Mouse (Mus musculus) kidney, adult 11 months (tissue): ENCODE measurements around the gene Hspa8.
"Not testable (repeated sequence)": the region's sequence is repeated elsewhere in the genome, so short reads cannot be mapped to it uniquely, and the experiment has no call there.

Experiments
- DNase-seq: peaks from one replicate; pipeline ENCODE4 v3.0.0; 2022

Hspa8 gene

DNA sequence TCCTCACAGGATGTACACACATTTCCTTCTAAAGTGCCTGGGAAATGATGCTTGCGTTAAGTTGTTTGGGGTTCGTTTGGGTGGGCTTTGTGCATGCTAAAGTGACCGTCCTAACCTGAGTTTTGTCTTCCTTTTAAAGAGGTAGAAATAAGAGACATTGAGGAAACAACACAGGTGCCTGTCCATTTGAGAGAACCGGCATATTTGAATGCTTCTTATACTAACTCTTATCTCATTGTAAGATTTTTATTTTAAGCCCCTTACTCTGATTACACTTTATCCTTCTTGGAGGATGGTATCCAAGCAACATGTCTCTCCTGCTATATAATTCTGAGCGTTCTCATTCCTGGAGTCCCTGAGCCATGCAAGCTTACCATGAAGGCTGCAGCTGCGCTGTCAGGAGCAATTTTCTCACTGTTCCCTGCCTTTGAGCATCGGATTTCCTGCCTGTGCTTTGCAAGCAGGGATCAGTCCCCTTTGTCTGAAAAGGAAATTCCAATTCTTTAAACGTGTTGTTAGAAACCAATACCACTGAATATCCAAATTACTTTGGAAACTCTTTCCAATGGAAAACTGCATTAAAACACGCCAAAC lies 16.3 kb upstream of the Hspa8 start:
- no peak for DNase-seq

DNA sequence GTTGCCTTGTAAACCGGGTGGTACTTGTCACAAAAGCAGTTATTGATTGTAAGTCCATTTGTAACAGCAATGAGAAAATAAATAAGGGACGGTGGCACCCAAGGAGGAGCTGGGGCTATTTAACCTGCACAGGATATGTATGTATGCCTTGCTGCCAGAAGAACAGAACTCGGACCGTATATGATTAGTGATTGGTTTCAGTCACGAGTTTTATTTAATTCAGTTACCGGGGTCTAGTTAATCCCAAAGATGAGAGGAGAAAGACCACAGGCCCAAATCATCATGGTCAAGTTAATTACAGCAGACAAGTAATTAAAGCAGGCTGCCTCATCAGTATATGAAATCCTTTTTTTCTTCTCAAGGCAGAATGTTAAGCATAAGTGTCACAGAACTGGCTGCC lies 15.3 kb upstream of the Hspa8 start:
- DNase-seq: no peak

DNA sequence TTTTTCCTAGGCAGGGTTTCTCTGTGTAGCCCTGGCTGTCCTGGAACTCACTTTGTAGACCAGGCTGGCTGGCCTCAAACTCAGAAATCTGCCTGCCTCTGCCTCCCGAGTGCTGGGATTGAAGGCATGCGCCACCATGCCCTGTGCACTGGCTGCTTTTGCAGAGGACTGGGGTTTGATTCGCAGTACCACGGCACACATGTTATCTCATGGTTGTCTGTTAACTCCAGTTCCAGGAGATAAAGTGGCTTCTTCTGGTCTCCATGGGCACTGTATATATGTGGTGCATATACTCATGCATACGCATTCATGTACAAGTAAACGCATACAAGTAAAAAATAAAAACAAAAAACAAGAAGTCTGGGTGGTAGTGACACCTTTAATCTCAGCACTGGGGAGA lies 14.0 kb upstream of the Hspa8 start:
- not testable (repeated sequence) for DNase-seq

DNA sequence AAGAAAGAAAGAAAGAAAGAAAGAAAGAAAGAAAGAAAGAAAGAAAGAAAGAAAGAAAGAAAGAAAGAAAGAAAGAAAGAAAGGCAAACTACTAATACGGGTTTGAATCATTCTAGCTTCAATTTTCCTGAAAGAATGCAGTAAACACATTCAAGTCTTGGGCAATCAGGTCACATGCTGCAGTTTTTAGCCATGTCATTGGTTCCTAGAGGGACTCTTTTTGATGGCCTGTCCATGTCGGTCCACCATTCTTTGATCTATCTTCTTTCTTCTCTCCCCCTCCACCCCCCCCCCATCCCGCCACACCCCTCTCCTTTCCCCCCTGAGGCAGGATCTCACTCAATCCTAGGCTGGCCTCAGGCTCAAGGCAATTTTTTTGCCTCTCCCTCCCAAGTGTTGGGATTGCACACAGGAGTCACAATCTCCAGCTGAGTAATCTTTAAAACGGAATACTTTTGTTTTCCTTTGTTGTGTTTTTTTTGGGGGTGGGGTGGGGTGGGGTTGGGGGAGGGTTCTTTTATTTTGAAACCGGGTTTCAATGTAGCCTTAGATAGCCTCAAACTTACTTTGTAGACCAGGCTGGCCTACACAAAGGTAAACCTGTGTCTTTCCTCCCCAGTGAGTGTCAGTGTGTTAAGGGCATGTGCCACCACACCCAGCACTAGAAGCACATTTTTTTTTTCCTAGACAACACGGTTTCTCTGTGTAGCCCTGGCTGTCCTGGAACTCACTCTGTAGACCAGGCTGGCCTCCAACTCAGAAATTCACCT lies 8.7 kb upstream of the Hspa8 start:
- DNase-seq: no peak

DNA sequence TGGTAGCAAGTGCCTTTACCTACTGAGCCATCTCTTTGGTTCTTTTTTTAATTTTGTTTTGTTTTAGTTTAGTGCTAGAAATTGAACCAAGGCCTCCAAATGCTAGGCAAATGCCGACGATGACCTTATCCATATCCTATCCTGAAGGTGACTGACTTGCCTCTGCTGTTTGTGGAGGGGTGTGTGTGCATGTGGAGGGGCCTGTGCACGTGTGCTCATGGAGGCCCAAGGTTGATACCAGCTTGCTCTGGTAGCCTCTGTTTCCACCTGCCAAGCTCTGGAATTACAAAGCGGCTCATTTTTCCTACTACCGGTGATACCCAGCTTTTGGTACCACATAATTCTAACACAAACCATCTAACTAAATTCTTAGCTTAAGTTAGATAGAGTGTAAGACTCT lies 7.2 kb upstream of the Hspa8 start:
- DNase-seq: no peak

DNA sequence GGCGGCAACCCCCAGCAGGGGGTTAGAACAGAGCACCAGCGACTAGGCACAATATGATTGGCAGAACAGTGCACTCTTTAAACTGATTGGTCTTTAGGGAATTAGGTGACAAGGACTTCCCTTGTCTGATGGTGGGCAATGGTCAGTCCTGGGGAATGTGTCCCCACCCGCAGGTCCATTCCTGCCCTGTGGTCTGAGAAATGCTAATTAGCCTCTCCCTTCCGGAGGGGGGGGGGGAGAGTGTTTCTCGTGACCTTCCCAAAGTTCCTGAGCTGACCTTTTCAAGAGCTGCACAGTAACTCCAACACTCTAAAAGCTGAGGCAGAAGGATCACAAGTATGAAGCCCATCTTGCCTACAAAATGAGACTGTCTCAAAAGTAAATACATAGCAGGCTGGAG lies 6.5 kb upstream of the Hspa8 start:
- no peak for DNase-seq

DNA sequence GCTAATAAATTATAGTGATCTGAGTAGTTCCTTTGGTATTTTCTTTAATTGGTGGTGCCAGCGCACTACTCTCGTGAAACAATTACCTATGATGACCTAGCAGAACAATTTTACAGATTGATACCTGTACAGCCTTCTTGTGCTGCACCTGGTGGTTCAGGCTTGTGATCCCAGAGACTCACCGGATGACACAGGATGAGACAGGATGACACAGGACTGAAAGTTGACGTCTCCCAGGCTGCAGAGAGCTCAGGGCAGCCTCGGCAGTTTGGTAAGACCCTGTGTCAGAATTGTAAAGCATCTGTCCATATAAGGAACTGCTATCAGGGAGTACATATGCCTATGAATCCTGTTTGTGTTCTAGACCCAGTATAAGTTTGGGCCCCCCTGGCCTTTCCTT lies 5.9 kb upstream of the Hspa8 start:
- DNase-seq: no peak

DNA sequence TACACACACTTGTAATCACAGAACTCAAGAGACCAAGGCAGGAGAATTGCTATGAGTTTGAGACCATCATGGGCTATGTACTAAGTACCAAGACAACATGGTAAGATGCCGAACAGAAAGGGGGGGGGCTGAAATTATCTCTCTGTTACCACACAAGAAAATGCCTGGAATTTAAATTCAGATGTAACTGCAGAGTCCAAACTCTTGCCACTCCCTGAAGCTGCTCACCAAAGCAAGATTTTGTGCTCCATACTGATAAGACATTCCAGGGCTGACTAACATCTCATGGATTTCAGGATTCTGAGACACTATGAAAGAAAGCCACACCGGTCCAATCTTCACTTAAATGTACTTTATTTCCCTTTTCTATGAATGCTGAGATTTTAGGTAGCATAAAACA lies 5.2 kb upstream of the Hspa8 start:
- DNase-seq: no peak

DNA sequence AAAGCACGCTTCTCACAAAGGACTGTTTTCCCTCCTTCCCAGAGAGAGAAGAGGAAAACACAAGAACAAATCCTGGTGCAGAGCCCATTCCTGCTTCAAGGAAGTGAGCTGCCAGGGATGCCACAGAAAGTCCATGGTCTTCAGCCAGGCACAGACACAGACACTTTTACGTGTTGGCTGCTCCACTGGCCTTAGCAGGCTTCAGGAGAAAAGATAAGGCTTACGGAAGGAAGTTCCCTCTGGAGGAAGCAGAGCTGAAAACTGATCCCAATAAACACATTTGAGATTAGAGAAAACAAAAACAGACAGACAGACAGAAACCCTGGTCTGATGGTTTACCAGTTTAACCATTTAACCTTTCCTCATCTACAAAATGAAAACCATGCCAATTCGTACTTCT lies 4.7 kb upstream of the Hspa8 start:
- no peak for DNase-seq

DNA sequence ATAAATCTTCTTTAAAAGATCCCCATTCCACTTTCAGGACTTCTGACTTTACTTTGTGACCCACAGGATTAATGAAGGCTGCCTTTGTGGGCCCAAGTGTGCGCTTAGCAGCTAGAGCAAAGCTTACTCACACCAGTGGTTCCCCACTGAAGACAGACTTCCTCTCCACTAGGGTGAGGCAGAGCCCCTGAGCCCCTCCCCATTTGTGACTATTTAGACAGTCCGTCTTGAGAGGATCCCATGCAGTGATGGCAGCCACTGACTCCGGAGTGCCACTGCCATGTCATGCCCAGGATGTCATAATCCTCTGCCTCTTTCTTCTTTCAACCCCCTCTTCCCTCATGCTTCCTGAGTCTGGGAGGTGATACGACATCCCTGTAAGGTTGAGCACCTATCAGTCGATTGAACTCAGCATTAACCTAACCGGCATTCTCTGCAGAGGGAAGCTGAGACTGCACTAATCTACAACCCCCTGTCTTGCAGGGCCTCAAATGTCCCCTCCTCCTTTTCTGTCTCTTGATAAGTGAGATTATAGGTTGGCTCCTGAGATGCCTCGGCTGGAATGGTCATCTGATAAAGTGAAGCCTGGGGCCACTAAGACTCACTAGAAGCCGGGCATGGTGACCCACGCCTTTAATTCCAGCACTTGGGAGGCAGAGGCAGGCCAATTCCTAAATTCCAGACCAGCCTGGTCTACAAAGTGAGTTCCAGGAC lies 2.4 kb upstream of the Hspa8 start:
- no peak for DNase-seq

DNA sequence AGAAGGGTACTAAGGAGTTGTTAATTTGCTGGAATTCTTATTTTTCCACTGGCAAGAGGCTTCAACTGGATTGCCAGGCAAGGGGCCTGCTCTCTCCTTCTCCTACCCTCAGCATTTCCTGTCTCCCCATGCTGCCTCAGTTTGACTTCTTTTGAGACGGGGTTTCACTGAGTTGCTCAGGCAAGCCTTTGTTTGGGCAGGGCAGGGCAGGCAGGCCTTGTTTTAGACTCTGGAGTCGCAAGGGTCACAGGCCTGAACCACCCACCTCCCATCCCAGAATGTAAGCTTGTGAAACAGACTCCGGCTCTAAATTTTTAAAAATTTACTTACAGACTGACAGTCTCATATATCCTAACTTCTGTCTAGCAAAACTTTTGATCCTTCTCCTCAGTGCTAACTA lies 1.7 kb upstream of the Hspa8 start:
- no peak for DNase-seq

DNA sequence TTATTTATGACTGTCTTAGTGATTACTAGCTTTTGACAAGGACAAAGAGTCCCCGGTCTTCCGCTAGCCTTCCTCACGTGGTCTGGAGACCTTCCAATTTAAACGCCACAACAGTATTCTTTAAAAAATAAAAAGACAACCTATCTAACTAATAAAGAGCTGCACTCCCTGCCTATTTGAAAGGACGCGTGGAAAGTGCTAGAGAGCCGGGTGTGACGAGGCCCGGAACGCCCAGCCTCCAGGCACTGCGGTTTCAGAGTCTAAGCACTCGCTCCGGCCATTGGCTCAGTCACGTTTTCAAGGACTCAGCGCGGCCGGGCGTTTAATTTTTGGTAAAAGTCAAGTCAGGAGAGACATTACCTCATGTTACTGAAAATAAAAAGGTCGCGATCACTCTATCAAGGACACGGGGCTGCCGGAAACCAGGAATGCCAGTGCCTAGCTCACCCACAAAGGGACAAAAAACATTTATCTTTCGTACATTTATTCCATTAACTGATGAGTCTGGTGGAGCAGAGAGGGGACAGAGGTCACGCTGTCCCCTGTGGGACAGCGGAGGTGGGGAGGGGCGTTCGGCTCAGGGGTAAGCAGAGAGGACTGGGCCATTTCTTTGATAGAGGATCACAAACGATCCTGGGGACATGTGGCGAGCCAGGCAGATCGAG lies 815 bp upstream of the Hspa8 start:
- DNase-seq: peak; percentile 90

DNA sequence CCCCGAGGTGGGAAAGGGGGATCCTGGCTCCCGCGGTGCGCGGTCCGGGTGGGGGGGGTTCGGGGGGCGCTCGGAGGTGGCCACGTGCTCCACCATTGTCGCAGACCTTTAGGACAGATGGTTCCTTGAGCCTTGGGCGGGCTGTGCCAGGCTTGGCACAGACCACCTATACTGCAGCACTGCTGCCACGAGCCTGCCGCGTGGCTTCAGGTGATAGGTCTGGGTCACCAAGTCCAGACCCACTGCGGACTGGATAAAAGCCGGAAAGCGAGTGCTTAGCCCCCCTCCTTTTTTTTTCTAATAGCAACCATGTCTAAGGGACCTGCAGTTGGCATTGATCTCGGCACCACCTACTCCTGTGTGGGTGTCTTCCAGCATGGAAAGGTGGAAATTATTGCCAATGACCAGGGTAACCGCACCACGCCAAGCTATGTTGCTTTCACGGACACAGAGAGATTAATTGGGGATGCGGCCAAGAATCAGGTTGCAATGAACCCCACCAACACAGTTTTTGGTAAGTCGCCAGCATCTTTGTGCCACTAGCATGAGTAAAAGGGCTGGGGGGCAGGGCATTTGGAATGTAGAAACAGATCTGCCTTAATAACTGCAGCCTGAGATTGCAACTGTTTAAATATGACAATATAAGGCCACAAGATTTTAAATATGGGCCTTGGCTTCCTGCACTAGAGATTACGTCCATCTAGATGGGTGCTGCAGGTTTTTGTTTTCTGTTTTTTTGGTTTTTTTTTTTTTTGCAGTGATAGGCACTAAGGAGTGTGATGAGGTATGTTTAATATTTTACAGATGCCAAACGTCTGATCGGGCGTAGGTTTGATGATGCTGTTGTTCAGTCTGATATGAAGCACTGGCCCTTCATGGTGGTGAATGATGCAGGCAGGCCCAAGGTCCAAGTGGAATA lies 1.1 kb downstream of the Hspa8 start:
- peak; percentile 52 for DNase-seq

DNA sequence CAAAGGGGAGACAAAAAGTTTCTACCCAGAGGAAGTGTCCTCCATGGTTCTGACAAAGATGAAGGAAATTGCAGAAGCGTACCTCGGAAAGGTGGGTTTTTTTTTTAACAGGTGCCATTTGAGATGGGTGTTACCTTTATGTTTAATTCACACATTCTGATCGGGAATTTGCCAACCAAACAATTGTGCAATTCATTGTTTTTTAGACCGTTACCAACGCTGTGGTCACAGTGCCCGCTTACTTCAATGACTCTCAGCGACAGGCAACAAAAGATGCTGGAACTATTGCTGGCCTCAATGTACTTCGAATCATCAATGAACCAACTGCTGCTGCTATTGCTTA lies 1.7 kb downstream of the Hspa8 start:
- DNase-seq: not testable (repeated sequence)

DNA sequence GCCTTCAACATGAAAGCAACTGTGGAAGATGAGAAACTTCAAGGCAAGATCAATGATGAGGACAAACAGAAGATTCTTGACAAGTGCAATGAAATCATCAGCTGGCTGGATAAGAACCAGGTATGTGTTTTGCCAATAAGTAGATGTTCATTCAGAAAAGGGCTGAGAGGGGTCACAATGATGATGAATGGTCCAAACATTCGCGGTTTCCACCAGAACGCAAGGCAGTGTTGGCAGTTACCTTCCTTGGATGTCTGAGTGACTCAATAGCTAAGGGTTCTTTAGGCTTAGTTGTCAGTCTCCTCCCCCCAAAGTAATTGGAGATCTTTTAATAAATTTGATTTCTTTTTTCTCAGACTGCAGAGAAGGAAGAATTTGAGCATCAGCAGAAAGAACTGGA lies 3.8 kb downstream of the Hspa8 start:
- DNase-seq: not testable (repeated sequence)

DNA sequence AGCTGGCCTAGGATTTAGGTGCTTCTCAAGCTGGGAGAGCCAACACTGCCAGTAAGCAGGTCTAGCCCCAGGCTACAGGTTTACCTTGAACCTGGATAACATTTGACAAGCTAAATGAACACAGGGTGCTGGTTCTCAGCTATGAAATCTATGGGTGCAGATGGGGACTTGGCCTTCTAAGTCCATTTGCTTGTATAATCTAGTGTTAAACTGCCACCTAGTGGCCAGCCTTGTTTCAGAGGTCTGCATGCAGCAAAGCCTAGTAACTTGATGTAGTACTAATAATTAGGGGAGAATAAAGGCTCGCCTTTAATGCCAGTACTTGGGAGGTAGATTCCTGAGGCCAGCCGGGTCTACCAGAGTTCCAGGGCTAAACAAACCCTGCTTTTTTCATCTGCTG lies 4.5 kb downstream of the Hspa8 start:
- DNase-seq: peak; percentile 78

DNA sequence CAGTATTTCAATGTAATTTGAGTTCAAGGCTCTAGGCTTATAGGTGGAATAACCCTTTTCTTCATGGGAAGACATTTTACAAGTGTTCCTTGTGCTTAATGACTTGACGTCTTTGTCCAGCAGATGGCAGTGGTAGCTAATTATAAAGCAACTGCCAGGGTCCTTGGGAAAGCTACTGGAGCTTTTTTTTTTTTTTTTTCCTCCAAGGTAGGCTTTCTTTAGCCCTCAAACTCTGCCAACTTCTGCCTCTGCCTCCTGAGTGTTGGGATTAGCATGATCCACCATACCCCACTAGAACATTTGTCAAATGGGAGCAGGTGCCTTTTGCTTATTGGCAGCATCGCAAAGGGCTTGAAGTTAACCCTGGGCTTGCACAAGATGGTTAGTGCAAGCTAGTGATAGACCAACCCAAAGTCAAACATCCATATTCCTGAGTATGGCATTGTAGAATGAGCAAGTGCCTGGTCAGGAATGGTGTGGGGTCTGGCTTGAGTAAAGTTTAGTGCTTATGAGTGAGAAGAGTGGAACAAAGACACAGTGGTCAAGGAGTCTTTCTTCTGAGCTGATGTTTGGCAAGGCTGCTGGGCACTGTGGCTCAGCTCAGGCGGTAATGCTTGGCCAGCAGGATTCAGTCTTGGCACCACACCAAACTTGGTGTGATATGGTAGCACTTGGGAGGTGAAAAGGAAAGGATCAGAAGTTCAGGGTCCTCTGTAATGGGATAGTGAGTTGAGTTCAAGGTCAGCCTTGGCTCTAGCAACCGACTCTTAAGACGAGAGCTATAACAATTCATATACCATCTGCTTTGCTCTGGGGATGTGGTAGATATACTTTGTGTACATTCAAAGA lies 5.9 kb downstream of the Hspa8 start:
- DNase-seq: peak; percentile 69

DNA sequence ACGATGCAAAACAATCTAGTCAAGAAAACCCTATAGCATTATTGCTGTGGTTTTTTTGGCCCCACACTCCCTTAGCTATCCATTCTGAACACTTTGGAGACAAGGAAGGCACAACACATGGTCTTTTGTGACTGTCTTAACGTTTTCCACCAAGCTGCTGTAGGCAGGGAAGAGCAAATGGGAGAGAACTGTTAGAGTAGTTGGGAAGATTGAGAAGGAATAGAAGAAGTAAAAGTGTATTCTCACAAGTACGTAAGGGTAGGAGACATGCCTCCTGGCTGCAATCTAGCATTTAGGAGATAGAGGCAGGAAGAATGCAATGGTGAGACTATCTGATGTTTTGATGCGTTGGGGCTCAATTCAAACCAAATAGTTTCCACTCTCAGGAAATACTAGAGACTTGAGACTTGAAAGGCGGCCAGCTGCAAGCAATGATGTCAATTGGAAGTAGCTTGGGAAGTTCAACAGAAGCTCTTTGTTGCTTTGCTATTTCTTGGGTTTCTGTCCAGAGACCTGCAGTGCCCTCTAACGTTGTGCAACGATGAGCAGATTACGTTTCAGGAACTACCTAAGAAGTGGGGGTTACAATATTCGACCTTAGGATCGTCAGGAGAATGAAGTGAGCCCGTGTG lies 6.6 kb downstream of the Hspa8 start:
- no peak for DNase-seq

DNA sequence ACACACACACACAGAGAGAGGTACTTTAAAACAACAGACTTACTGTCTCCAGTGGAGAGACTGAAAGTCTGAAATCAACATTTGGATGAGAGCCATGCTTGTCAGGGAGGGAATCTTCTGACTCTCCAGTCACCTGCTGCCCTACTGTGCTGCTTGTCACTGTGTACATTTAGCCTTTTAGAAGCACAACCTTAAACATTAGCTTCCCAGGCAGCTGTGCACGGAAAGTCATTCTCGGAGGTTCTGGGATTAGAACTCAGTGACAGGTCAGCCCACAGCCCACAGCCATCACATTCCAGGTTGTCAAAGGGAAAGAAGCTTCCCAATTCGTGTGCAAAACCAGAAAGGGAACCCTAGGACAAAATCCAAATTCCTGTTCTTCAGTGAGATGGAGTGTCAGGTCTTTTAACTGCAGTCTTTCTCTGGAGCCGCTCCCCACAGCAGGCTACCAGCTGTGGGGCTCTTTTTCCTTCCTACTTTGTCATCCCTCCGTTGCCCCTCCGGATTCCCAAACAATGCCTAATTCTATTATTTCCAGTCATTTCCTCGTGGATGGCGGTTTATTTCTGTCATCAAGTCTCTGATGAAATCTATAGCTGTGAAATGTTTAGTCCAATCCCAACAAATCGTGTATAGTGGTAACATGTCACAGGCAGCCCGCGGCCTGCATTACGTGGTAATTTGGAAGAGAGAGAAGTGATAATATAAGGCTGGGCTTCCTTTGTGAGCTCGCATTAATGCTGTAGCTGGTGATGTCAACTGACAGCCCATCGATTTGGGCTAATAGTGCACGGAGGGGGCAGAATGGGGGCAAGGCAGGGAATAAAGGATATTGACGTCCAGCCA lies 7.5 kb downstream of the Hspa8 start:
- no peak for DNase-seq

DNA sequence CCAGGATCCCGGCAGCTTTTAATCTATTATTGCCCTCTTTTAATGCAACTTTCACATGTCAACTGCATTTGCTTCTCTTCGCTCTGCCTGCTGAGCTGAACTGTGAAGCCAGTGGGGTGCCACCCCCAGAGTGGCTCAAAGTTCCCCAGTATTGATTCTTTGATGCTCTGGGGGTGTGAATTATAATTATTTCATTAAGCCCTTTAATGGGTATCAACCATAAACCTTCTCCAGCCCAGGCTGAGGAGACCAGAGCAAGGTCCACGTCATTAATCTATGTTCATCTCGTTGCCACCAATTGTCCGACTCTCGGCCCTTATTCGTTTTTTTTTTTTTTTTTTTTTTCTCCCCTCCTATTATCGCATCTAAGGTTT lies 8.1 kb downstream of the Hspa8 start:
- no peak for DNase-seq
